ENCODE assay signal across 8 mouse cellular contexts in genomic region chr14:46831295-46831694, GRCm38 (mm10). TPM values are rescaled to one million over a fixed set of nuclear protein-coding genes. Genes with fewer than 3 reads are reported as not detected.
A peak's percentile ranks its signal among the peaks of the same experiment; 100 is the strongest.
DNase-seq lines count a peak whose midpoint lies in the region; ATAC-seq and TF ChIP-seq lines count a peak whose summit lies in the region.

No protein-coding gene starts in this region.

- 8% methylated on average over 4 of the region's 4 CpGs for WGBS in hindbrain, embryonic 12.5 days
- 6% methylated on average over 4 of the region's 4 CpGs for WGBS in midbrain, embryonic 11.5 days

- peak overlapping the region; percentile 99 for H3K4me3 ChIP-seq in left cerebral cortex, adult 2 months
- H3K4me3 ChIP-seq in hindbrain, embryonic 12.5 days: peak overlapping the region; percentile 78
- peak overlapping the region; percentile 86 for H3K4me3 ChIP-seq in midbrain, embryonic 11.5 days (ENCODE audit: low read depth, low read length)

- no peaks in the 10 kb centered on the region for H3K9me3 ChIP-seq in hindbrain, embryonic 12.5 days (replicated peaks)
- H3K9me3 ChIP-seq in midbrain, embryonic 11.5 days (ENCODE audit: control insufficient read depth, low read length): no peaks in the 10 kb centered on the region

- ATAC-seq in hindbrain, embryonic 12.5 days (ENCODE audit: low FRiP score): no peak
- ATAC-seq in midbrain, embryonic 11.5 days (ENCODE audit: low FRiP score): no peak
- ATAC-seq in monocyte, adult 5-6 weeks (replicated peaks; ENCODE audit: insufficient number of reproducible peaks, low FRiP score, low TSS enrichment, poor library complexity, severe bottlenecking): no peak

- peaks cover 10% of the 10 kb centered on the region; the same call in 1 of the 2 replicates for H3K4me1 ChIP-seq in hindbrain, embryonic 12.5 days
- H3K4me1 ChIP-seq in midbrain, embryonic 11.5 days (ENCODE audit: control insufficient read depth, insufficient read depth, low read length): peaks cover 7% of the 10 kb centered on the region

- no peak for TF ChIP-seq CTCF in left cerebral cortex, adult 2 months (IDR thresholded peaks at IDR 0.05)

- no peak overlapping the region; the same call in 1 of the 2 replicates for H3K27ac ChIP-seq in left cerebral cortex, adult 2 months
- no peak overlapping the region for H3K27ac ChIP-seq in hindbrain, embryonic 12.5 days
- no peak overlapping the region for H3K27ac ChIP-seq in midbrain, embryonic 11.5 days (ENCODE audit: low read depth, low read length)

- H3K9ac ChIP-seq in hindbrain, embryonic 12.5 days: peak overlapping the region; percentile 89; the same call in 1 of the 2 replicates
- H3K9ac ChIP-seq in midbrain, embryonic 11.5 days (ENCODE audit: low read length): peak overlapping the region; percentile 59

- no peaks in the 10 kb centered on the region for H3K27me3 ChIP-seq in hindbrain, embryonic 12.5 days
- H3K27me3 ChIP-seq in midbrain, embryonic 11.5 days (ENCODE audit: control insufficient read depth, insufficient read depth, low read length): no peaks in the 10 kb centered on the region

- intact Hi-C loops in left cerebral cortex, adult 2 months (cut with DNase I): loop anchor here (5.0 kb wide), 1 partner anchor 256 kb away; no protein-coding TSS in a partner anchor
- intact Hi-C loops in left cerebral cortex, postnatal 4 days (cut with DNase I): no loop called here

- H3K36me3 ChIP-seq in hindbrain, embryonic 12.5 days: no peaks in the 10 kb centered on the region
- H3K36me3 ChIP-seq in midbrain, embryonic 11.5 days (ENCODE audit: control insufficient read depth, insufficient read depth, low read length): no peaks in the 10 kb centered on the region

- DNase-seq in left cerebral cortex, adult 2 months (ENCODE audit: extremely low spot score in 1 of 2, low spot score in 2 of 2): no peak
- no peak for DNase-seq in left cerebral cortex, postnatal 4 days
- DNase-seq in embryo, embryonic 11 days: peak; percentile 17
- DNase-seq in midbrain, embryonic 11.5 days (ENCODE audit: low spot score, missing footprints): no peak
- DNase-seq in right cerebral cortex, adult 18-20 months: no peak
- no peak for DNase-seq in frontal cortex, postnatal 14 days (ENCODE audit: low spot score in 2 of 2)

- peak overlapping the region; percentile 87 for H3K4me2 ChIP-seq in hindbrain, embryonic 12.5 days (replicated peaks)
- H3K4me2 ChIP-seq in midbrain, embryonic 11.5 days: peak overlapping the region; percentile 71

RNA-seq across cellular contexts. Expression of gene Cgrrf1, which starts 0.6 kb away (rescaled TPM):
- total RNA-seq in left cerebral cortex, adult 2 months (2021): 10 to 100 TPM; 33.2 to 34.9 TPM
- 1 to 10 TPM; 6.3 TPM for total RNA-seq in left cerebral cortex, postnatal 4 days (2021)
- polyA plus RNA-seq in hindbrain, embryonic 12.5 days (2016; fragmentation: Nextera tagmentation; extraction: Ambion mirVana): 25.2 and 26.4 TPM in 2 replicates
- polyA plus RNA-seq in midbrain, embryonic 11.5 days (2014; fragmentation: Nextera tagmentation; extraction: Ambion mirVana): 38.6 and 38.7 TPM in 2 replicates
- total RNA-seq in monocyte, adult 5-6 weeks (2017): 24.6 to 35.2 TPM (median 33.2 TPM) in 3 replicates

RNA-seq across cellular contexts. Expression of gene Gmfb, which starts 9.3 kb away (rescaled TPM):
- total RNA-seq in left cerebral cortex, adult 2 months (2021): 100 to 1,000 TPM; 131 to 133 TPM
- total RNA-seq in left cerebral cortex, postnatal 4 days (2021): 100 to 1,000 TPM; 132 to 135 TPM
- polyA plus RNA-seq in hindbrain, embryonic 12.5 days (2016; fragmentation: Nextera tagmentation; extraction: Ambion mirVana): 102 and 111 TPM in 2 replicates
- 118 and 127 TPM in 2 replicates for polyA plus RNA-seq in midbrain, embryonic 11.5 days (2014; fragmentation: Nextera tagmentation; extraction: Ambion mirVana)
- total RNA-seq in monocyte, adult 5-6 weeks (2017): 124 to 159 TPM (median 133 TPM) in 3 replicates

RNA-seq across cellular contexts. Expression of gene Cnih1, which starts 43.1 kb away (rescaled TPM):
- 10 to 100 TPM; 80.1 to 80.9 TPM for total RNA-seq in left cerebral cortex, adult 2 months (2021)
- 10 to 100 TPM; 70.9 to 72.6 TPM for total RNA-seq in left cerebral cortex, postnatal 4 days (2021)
- polyA plus RNA-seq in hindbrain, embryonic 12.5 days (2016; fragmentation: Nextera tagmentation; extraction: Ambion mirVana): 174 and 188 TPM in 2 replicates
- 229 and 249 TPM in 2 replicates for polyA plus RNA-seq in midbrain, embryonic 11.5 days (2014; fragmentation: Nextera tagmentation; extraction: Ambion mirVana)
- 26.8 to 48.0 TPM (median 29.9 TPM) in 3 replicates for total RNA-seq in monocyte, adult 5-6 weeks (2017)

RNA-seq across cellular contexts. Expression of gene Samd4, which starts 51.4 kb away (rescaled TPM):
- 10 to 100 TPM; 26.8 to 32.1 TPM for total RNA-seq in left cerebral cortex, adult 2 months (2021)
- 10 to 100 TPM; 12.2 to 13.4 TPM for total RNA-seq in left cerebral cortex, postnatal 4 days (2021)
- polyA plus RNA-seq in hindbrain, embryonic 12.5 days (2016; fragmentation: Nextera tagmentation; extraction: Ambion mirVana): 6.7 and 7.0 TPM in 2 replicates
- 2.7 and 2.8 TPM in 2 replicates for polyA plus RNA-seq in midbrain, embryonic 11.5 days (2014; fragmentation: Nextera tagmentation; extraction: Ambion mirVana)
- total RNA-seq in monocyte, adult 5-6 weeks (2017): not detected in 3 replicates
